Mouse (Mus musculus) midbrain, embryonic 12.5 days (tissue): ENCODE results near the gene Ogdhl. TPM values are rescaled to one million over a fixed set of nuclear protein-coding genes. Genes with fewer than 3 reads are reported as not detected.

Experiments used
- ATAC-seq: fragments of 200-750 bp; cut with Nextera tagmentation; 2 replicates; pipeline ENCODE4 v1.8.0; 2017; ENCODE audit warnings: low read depth, moderate TSS enrichment, moderate library complexity; ENCODE audit not compliant: low FRiP score
- H3K27ac ChIP-seq: fragments of 300-500 bp; sonication (generic); replicated peaks from 2 replicates; pipeline ENCODE4 v1.5.1; 2016; ENCODE audit warnings: mild to moderate bottlenecking
- H3K27me3 ChIP-seq: fragments of 300-500 bp; sonication (generic); 2 replicates; pipeline ENCODE4 v1.6.1; 2016; ENCODE audit warnings: mild to moderate bottlenecking
- H3K36me3 ChIP-seq: fragments of 300-500 bp; sonication (generic); 2 replicates; pipeline ENCODE4 v1.6.1; 2016
- H3K4me1 ChIP-seq: fragments of 300-500 bp; sonication (generic); 2 replicates; pipeline ENCODE4 v1.6.1; 2016
- H3K4me2 ChIP-seq: fragments of 300-500 bp; sonication (generic); replicated peaks from 2 replicates; pipeline ENCODE4 v1.6.1; 2016; ENCODE audit warnings: mild to moderate bottlenecking, moderate library complexity
- H3K4me3 ChIP-seq: fragments of 300-500 bp; sonication (generic); 2 replicates; pipeline ENCODE4 v1.5.1; 2016; ENCODE audit warnings: mild to moderate bottlenecking
- H3K9ac ChIP-seq: fragments of 300-500 bp; sonication (generic); replicated peaks from 2 replicates; pipeline ENCODE4 v1.6.1; 2016; ENCODE audit warnings: mild to moderate bottlenecking, moderate library complexity
- H3K9me3 ChIP-seq: fragments of 300-500 bp; sonication (generic); 2 replicates; pipeline ENCODE4 v1.6.1; 2016; ENCODE audit warnings: mild to moderate bottlenecking
- WGBS: fragments of 180-500 bp; shearing (Covaris S2); methylation state at CpG from one replicate; pipeline ENCODE4 v1.1.7; 2016; 5-methylcytosine and 5-hydroxymethylcytosine counted together
- polyA plus RNA-seq: library from polyadenylated mRNA; unstranded; fragments of >200 nt; fragmentation: Nextera tagmentation; extraction: Ambion mirVana; gene quantifications from 2 replicates; pipeline ENCODE4 v1.2.1, GENCODE M21; 2016

Ogdhl gene
- 19.9 and 22.6 TPM in 2 replicates for polyA plus RNA-seq

GRCm38 (mm10) chr14:32321732-32322685, at the start of gene Ogdhl:
Gene Ogdhl (plus strand): TSS chr14:32322019.
- H3K27ac ChIP-seq, result no peak within 1 kb of the TSS
- peak within 1 kb of the TSS; percentile 83 for H3K4me2 ChIP-seq
- peak; percentile 85 for ATAC-seq
- H3K9me3 ChIP-seq, result no peaks in the 10 kb centered on the region
- H3K27me3 ChIP-seq, result 0 out of 2 replicates have a peak, but pooled peaks cover 3% of the 10 kb centered on the region
- H3K36me3 ChIP-seq, result 0 out of 2 replicates have a peak, but pooled peaks cover 4% of the 10 kb centered on the region
- peaks cover 8% of the 10 kb centered on the region; the same call in 1 of the 2 replicates for H3K4me1 ChIP-seq
- peak within 1 kb of the TSS; percentile 71 for H3K9ac ChIP-seq
- 4% methylated on average over 50 of the region's 50 CpGs for WGBS
- H3K4me3 ChIP-seq, result peak within 1 kb of the TSS; percentile 66

GRCm38 (mm10) chr14:32301622-32302021, 20.2 kb upstream of the Ogdhl start:
- no peak for ATAC-seq
- WGBS, result 68% methylated on average over 12 of the region's 12 CpGs
- Histone ChIP-seq H3K27ac (no peak overlapping the region), H3K9me3 (no peaks in the 10 kb centered on the region), H3K27me3 (no peaks in the 10 kb centered on the region), H3K36me3 (0 out of 2 replicates have a peak, but pooled peaks cover 5% of the 10 kb centered on the region), H3K9ac (no peak overlapping the region), H3K4me2 (no peak overlapping the region), H3K4me1 (no peaks in the 10 kb centered on the region), H3K4me3 (no peak overlapping the region)

- 0 out of 2 replicates have a peak, but pooled peaks cover 9% of the 10 kb centered on the region for H3K36me3 ChIP-seq
- no peak overlapping the region for H3K27ac ChIP-seq
- H3K4me2 ChIP-seq, result no peak overlapping the region
- no peaks in the 10 kb centered on the region for H3K4me1 ChIP-seq
- WGBS, result 87% methylated on average over 7 of the region's 7 CpGs
- no peak overlapping the region for H3K9ac ChIP-seq
- no peaks in the 10 kb centered on the region for H3K9me3 ChIP-seq
- no peak overlapping the region for H3K4me3 ChIP-seq
- no peaks in the 10 kb centered on the region for H3K27me3 ChIP-seq
- no peak for ATAC-seq
These were observed 19.4 kb upstream of the Ogdhl start for GRCm38 (mm10) chr14:32302423-32302822.

- Histone ChIP-seq H3K27ac (no peak overlapping the region), H3K27me3 (no peaks in the 10 kb centered on the region), H3K4me1 (no peaks in the 10 kb centered on the region), H3K9me3 (no peaks in the 10 kb centered on the region), H3K4me3 (no peak overlapping the region), H3K9ac (no peak overlapping the region), H3K4me2 (no peak overlapping the region), H3K36me3 (0 out of 2 replicates have a peak, but pooled peaks cover 9% of the 10 kb centered on the region)
- no peak for ATAC-seq
- 91% methylated on average over 8 of the region's 8 CpGs for WGBS
These were observed 16.9 kb upstream of the Ogdhl start for GRCm38 (mm10) chr14:32304921-32305320.

- Histone ChIP-seq H3K4me2 (no peak overlapping the region), H3K4me1 (no peaks in the 10 kb centered on the region), H3K4me3 (no peak overlapping the region), H3K27me3 (no peaks in the 10 kb centered on the region), H3K9me3 (no peaks in the 10 kb centered on the region), H3K36me3 (0 out of 2 replicates have a peak, but pooled peaks cover 4% of the 10 kb centered on the region), H3K27ac (no peak overlapping the region), H3K9ac (no peak overlapping the region)
- ATAC-seq, result no peak
- WGBS, result 44% methylated on average over 8 of the region's 8 CpGs
These were observed 11.9 kb upstream of the Ogdhl start for GRCm38 (mm10) chr14:32309876-32310275.

- no peaks in the 10 kb centered on the region for H3K27me3 ChIP-seq
- H3K9ac ChIP-seq, result no peak overlapping the region
- H3K4me3 ChIP-seq, result no peak overlapping the region
- no peak for ATAC-seq
- H3K27ac ChIP-seq, result no peak overlapping the region
- no peak overlapping the region for H3K4me2 ChIP-seq
- H3K36me3 ChIP-seq, result 0 out of 2 replicates have a peak, but pooled peaks cover 4% of the 10 kb centered on the region
- WGBS, result 97% methylated on average over 2 of the region's 2 CpGs
- no peaks in the 10 kb centered on the region for H3K9me3 ChIP-seq
- no peaks in the 10 kb centered on the region for H3K4me1 ChIP-seq
These were observed 10.3 kb upstream of the Ogdhl start for GRCm38 (mm10) chr14:32311381-32312035.

- H3K27me3 ChIP-seq, result 0 out of 2 replicates have a peak, but pooled peaks cover 3% of the 10 kb centered on the region
- peak overlapping the region; percentile 34 for H3K4me2 ChIP-seq
- H3K4me3 ChIP-seq, result no peak overlapping the region; the same call in 1 of the 2 replicates
- H3K9ac ChIP-seq, result no peak overlapping the region
- no peaks in the 10 kb centered on the region for H3K9me3 ChIP-seq
- WGBS, result 5% methylated on average over 4 of the region's 4 CpGs
- peak; percentile 8; the same call in 1 of the 2 replicates for ATAC-seq
- peaks cover 8% of the 10 kb centered on the region; the same call in 1 of the 2 replicates for H3K4me1 ChIP-seq
- no peaks in the 10 kb centered on the region for H3K36me3 ChIP-seq
- H3K27ac ChIP-seq, result no peak overlapping the region
These were observed 4.0 kb upstream of the Ogdhl start for GRCm38 (mm10) chr14:32317822-32318221.

GRCm38 (mm10) chr14:32323221-32323620, 1.4 kb downstream of the Ogdhl start:
- no peak for ATAC-seq
- H3K9ac ChIP-seq, result no peak overlapping the region
- H3K4me1 ChIP-seq, result peaks cover 8% of the 10 kb centered on the region; the same call in 1 of the 2 replicates
- H3K4me2 ChIP-seq, result no peak overlapping the region
- 0 out of 2 replicates have a peak, but pooled peaks cover 3% of the 10 kb centered on the region for H3K27me3 ChIP-seq
- no peaks in the 10 kb centered on the region for H3K9me3 ChIP-seq
- 96% methylated on average over 5 of the region's 5 CpGs for WGBS
- H3K36me3 ChIP-seq, result 0 out of 2 replicates have a peak, but pooled peaks cover 5% of the 10 kb centered on the region
- H3K4me3 ChIP-seq, result no peak overlapping the region
- no peak overlapping the region for H3K27ac ChIP-seq

GRCm38 (mm10) chr14:32327366-32327765, 5.5 kb downstream of the Ogdhl start:
- Histone ChIP-seq H3K36me3 (0 out of 2 replicates have a peak, but pooled peaks cover 5% of the 10 kb centered on the region), H3K4me2 (no peak overlapping the region), H3K4me3 (no peak overlapping the region), H3K27me3 (no peaks in the 10 kb centered on the region), H3K9ac (no peak overlapping the region), H3K9me3 (no peaks in the 10 kb centered on the region), H3K4me1 (peaks cover 5% of the 10 kb centered on the region; the same call in 1 of the 2 replicates), H3K27ac (no peak overlapping the region)
- ATAC-seq, result no peak
- WGBS, result 83% methylated on average over 9 of the region's 9 CpGs

GRCm38 (mm10) chr14:32332515-32333445, 11.0 kb downstream of the Ogdhl start:
- Histone ChIP-seq H3K27ac (no peak overlapping the region), H3K36me3 (peaks cover 28% of the 10 kb centered on the region), H3K4me3 (no peak overlapping the region), H3K9me3 (no peaks in the 10 kb centered on the region), H3K4me2 (no peak overlapping the region), H3K4me1 (no peaks in the 10 kb centered on the region), H3K27me3 (no peaks in the 10 kb centered on the region), H3K9ac (no peak overlapping the region)
- 86% methylated on average over 20 of the region's 20 CpGs for WGBS
- no peak for ATAC-seq

- Histone ChIP-seq H3K27me3 (no peaks in the 10 kb centered on the region), H3K4me1 (no peaks in the 10 kb centered on the region), H3K36me3 (peaks cover 55% of the 10 kb centered on the region), H3K4me3 (no peak overlapping the region), H3K9ac (no peak overlapping the region), H3K9me3 (no peaks in the 10 kb centered on the region), H3K27ac (no peak overlapping the region), H3K4me2 (no peak overlapping the region)
- no peak for ATAC-seq
- 84% methylated on average over 6 of the region's 6 CpGs for WGBS
These were observed 14.2 kb downstream of the Ogdhl start for GRCm38 (mm10) chr14:32336021-32336420.
